Mouse (Mus musculus): Measurements from ENCODE around the gene Ski. TPM values are rescaled to one million over a fixed set of nuclear protein-coding genes. Genes with fewer than 3 reads are reported as not detected.
A peak's percentile ranks its signal among the peaks of the same experiment; 100 is the strongest.

The Ski gene
- polyA plus RNA-seq, 1 experiment, result 105 TPM

GRCm38 (mm10) chr4:155221599-155222551 is 517 bp downstream of the Ski start:
- under 1% methylated on average over 93 of the region's 93 CpGs for WGBS
- no peak for TF ChIP-seq POLR2A (IDR thresholded peaks at IDR 0.05; ENCODE audit: borderline replicate concordance, extremely low read depth, low read depth, low read length)

DNA sequence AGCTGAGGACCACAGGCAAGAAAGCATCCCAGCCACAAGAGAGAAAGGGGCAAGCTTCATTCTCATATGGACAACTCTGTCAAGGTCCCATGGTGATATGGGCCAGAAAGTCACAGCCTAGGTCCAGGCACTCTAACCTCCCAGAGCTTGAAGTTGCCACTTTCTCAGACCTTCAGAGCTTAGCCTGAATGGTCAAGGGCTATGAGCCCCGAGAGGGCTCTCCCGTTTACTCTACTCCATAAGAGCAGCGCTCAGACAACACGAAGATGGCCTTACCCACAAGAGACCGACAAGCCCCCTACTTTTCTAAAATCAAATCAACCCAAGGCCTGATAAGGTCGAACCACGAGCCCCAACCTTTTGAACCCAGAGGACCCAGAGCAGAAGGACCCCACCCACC is 1.3 kb downstream of the Ski start:
- TF ChIP-seq POLR2A (IDR thresholded peaks at IDR 0.05; ENCODE audit: borderline replicate concordance, extremely low read depth, low read depth, low read length) (no peak), CTCF (IDR thresholded peaks at IDR 0.05; ENCODE audit: insufficient read depth, low read length) (no peak)
- Histone ChIP-seq H3K4me3 (replicated peaks; ENCODE audit: extremely low read depth, low read depth, low read length) (peak overlapping the region; percentile 97), H3K4me1 (ENCODE audit: control insufficient read depth, insufficient read depth, low read length) (peaks cover 37% of the 10 kb centered on the region)
- no peak for DNase-seq
- 2% methylated on average over 7 of the region's 7 CpGs for WGBS

More at GRCm38 (mm10) chr4:155221599-155222551, 517 bp downstream of the Ski start:
- peaks cover 29% of the 10 kb centered on the region for H3K4me1 ChIP-seq (ENCODE audit: control insufficient read depth, insufficient read depth, low read length)
- peak; percentile 78 for DNase-seq
- peak overlapping the region; percentile 97 for H3K4me3 ChIP-seq (replicated peaks; ENCODE audit: extremely low read depth, low read depth, low read length)

DNA sequence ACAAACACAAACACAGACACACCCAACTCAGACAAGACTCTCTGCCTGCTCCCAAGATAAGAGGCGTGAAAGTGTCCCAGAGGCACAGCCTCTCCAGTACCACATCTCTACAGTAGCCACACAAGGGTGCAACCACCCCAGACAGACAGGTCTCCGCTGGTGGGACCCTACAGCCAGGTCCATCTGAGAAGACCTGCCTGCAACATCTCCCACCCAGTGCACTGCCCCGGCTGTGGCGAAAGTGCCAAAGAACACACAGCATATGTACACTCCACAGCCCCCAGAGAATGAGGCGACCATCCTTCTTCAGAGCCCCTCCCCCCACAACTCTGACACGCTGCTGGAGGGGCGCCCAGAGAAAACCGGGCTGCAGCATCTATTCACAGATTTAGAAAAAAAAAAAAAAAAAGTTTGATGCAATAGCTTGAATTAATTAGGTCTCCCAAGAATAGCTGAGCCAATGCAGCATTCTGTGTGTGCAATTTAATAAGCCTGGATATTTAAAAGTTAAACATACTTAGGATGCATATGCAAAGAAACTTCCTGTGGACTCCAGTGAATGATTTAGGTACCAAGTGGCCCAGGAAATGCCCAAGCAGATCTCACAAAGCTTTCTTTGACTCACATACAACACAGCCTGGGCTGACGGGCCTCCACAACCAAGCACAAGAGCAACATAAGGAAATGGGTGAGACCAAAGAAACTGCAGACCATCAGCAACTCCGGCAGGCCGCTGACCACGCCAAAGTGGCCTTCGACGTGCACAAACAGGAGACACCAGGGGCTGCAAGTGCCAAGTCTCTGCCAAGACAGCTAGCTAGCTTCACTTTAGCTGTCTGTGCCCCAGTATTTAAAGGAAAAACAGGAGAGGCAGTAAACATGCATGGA is 1.9 kb downstream of the Ski start:
- 7% methylated on average over 14 of the region's 14 CpGs for WGBS
- no peak for TF ChIP-seq POLR2A (IDR thresholded peaks at IDR 0.05; ENCODE audit: borderline replicate concordance, extremely low read depth, low read depth, low read length)
- peak overlapping the region; percentile 97 for H3K4me3 ChIP-seq (replicated peaks; ENCODE audit: extremely low read depth, low read depth, low read length)
- peak; percentile 40 for DNase-seq
- H3K4me1 ChIP-seq (ENCODE audit: control insufficient read depth, insufficient read depth, low read length), result peaks cover 43% of the 10 kb centered on the region

DNA sequence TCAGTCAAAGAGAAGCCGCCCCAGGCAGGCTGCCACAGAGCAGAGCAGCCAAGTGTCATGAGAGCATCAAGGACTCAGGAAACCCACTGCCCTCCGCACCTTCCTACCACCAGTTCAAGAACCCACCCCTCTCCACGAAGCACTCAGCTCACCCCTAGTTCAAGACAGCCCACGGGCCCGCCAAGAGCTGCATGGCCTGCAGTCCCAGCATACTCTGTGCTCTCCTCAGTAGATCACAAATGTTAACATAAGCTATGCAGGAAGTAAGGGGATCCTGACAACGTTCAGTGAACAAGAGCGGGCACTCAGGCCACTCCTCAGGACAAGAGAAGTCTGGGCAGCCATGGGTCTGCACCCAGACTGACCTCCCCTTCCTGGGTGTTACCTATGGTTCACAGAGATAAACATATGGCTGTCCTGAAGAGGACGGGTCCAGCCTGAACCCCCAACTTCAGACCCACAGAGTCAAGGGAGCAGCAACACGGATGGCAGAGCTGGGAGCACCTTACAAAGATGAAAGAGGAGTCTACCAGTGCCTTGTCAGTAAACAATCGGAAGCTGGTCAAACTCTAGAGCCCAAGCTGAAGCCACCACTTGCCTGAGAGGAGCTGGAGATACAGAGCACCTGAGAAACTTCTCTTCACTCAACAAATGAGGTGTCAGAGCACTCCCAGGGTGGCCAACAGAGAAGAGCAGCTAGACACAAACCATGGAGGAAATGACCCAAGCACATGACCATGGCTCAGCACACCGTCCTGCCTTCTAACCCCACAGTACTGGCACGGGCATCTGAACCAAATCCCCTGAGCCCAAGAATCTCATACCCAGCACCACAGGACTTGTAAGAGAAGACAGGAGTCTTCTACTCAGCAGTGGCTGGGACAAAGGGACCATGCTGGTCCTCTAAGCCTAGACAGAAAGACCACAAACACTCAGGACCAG is 2.9 kb downstream of the Ski start:
- H3K4me1 ChIP-seq (ENCODE audit: control insufficient read depth, insufficient read depth, low read length), result peaks cover 52% of the 10 kb centered on the region
- 7% methylated on average over 12 of the region's 12 CpGs for WGBS
- H3K4me3 ChIP-seq (replicated peaks; ENCODE audit: extremely low read depth, low read depth, low read length), result peak overlapping the region; percentile 97
- no peak for TF ChIP-seq CTCF (IDR thresholded peaks at IDR 0.05; ENCODE audit: insufficient read depth, low read length)
- TF ChIP-seq POLR2A (IDR thresholded peaks at IDR 0.05; ENCODE audit: borderline replicate concordance, extremely low read depth, low read depth, low read length), result no peak
- DNase-seq, result peak; percentile 36

DNA sequence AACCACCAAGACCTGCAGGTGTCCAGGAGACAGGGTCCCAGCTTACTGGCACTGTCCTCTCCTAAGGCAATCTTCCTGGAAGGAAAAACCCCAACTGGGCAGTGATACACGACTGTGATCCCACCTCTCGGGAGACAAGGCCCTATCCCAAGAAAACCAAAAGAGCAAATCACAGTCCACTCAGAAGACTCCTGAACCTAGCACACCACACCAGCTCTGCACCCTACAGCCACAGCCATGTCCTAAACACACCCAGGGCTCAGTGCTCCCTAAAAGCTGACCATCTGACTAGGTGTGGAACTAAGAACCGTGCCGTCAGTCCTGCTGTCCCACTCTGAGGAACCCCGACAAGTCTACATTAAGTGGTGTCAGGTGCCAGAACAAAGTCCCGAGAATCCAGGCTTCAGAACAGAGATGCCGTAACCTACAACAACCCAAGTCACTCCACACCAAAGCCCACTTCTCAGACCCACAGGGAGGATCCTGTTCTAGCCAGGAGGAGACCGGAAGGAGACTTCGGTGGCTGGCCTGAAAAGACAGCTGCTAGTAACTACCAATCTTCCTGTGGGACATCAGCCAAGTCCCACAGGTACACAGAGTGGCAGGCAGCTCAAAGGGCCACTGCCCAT is 4.2 kb downstream of the Ski start:
- TF ChIP-seq CTCF (IDR thresholded peaks at IDR 0.05; ENCODE audit: insufficient read depth, low read length) (no peak), POLR2A (IDR thresholded peaks at IDR 0.05; ENCODE audit: borderline replicate concordance, extremely low read depth, low read depth, low read length) (no peak)
- peak overlapping the region; percentile 97 for H3K4me3 ChIP-seq (replicated peaks; ENCODE audit: extremely low read depth, low read depth, low read length)
- peaks cover 62% of the 10 kb centered on the region for H3K4me1 ChIP-seq (ENCODE audit: control insufficient read depth, insufficient read depth, low read length)
- 25% methylated on average over 9 of the region's 9 CpGs for WGBS
- no peak for DNase-seq

DNA sequence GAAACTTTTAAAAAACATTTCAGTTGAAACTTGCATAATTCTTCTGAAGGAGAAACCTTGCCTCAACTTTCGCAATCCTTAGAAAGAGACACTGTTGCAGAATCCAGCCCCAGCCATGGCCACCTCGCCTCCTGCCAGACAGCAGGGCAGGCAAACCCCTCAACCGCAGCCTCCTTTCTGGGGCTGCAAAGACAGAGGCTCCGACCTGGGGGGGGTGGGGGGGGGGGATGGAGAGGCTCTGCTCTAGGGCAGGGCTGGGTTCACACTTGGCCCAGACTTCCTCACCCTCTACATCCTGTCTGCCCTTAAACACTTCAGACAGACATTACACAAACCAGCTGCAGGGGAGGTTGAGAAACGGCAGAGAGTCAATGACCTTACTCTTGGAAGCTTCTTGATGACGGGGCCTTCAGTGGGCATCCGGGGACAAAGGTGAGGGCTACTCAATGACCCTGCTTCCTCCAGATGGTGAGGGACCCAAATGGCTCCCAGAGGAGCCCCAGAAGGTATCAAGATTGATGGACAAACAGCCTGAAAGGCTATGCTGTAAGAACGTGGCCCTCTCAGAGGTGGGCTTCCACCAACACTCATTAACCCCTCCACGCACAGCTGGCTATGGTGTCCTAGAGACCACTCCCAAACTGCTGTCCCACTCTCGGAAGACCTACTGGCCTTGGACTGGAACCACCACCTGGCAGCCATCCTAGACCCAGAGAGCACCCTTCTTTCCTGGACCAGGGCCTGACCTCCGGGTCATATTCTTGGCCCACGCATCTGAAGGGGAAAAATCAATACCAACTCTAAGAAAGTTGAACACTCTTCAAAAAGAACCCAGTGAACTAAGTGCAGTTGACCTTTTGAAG is 4.9 kb downstream of the Ski start:
- H3K4me3 ChIP-seq (replicated peaks; ENCODE audit: extremely low read depth, low read depth, low read length), result peak overlapping the region; percentile 33
- TF ChIP-seq CTCF (IDR thresholded peaks at IDR 0.05; ENCODE audit: insufficient read depth, low read length), result no peak
- TF ChIP-seq POLR2A (IDR thresholded peaks at IDR 0.05; ENCODE audit: borderline replicate concordance, extremely low read depth, low read depth, low read length), result no peak
- peak; percentile 52 for DNase-seq
- WGBS, result 11% methylated on average over 12 of the region's 12 CpGs
- peaks cover 69% of the 10 kb centered on the region for H3K4me1 ChIP-seq (ENCODE audit: control insufficient read depth, insufficient read depth, low read length)

GRCm38 (mm10) chr4:155215773-155216630 is 6.4 kb downstream of the Ski start:
- 9% methylated on average over 12 of the region's 12 CpGs for WGBS
- no peak for TF ChIP-seq POLR2A (IDR thresholded peaks at IDR 0.05; ENCODE audit: borderline replicate concordance, extremely low read depth, low read depth, low read length)
- TF ChIP-seq CTCF (IDR thresholded peaks at IDR 0.05; ENCODE audit: insufficient read depth, low read length), result no peak
- Histone ChIP-seq H3K4me1 (ENCODE audit: control insufficient read depth, insufficient read depth, low read length) (peaks cover 77% of the 10 kb centered on the region), H3K4me3 (replicated peaks; ENCODE audit: extremely low read depth, low read depth, low read length) (no peak overlapping the region)
- peak; percentile 56 for DNase-seq

Data from lung, adult 2 months (tissue).